Mouse (Mus musculus) midbrain, postnatal 0 days (tissue): Measurements from ENCODE around the gene Nfkb2. TPM values are rescaled to one million over a fixed set of nuclear protein-coding genes. Genes with fewer than 3 reads are reported as not detected.
A peak's percentile ranks its signal among the peaks of the same experiment; 100 is the strongest.

Source experiments
- ATAC-seq: fragments of 200-750 bp; cut with Nextera tagmentation; 2 replicates; pipeline ENCODE4 v1.8.0; 2017; ENCODE audit warnings: moderate number of reproducible peaks, mild to moderate bottlenecking, moderate TSS enrichment, moderate library complexity; ENCODE audit not compliant: low FRiP score
- DNase-seq: peaks from one replicate; pipeline ENCODE4 v3.0.0-alpha.2; 2015; ENCODE audit warnings: low spot score
- H3K27ac ChIP-seq: fragments of 300-500 bp; sonication (generic); 2 replicates; pipeline ENCODE4 v1.5.1; 2014; ENCODE audit warnings: low read depth, mild to moderate bottlenecking, low read length, mixed read lengths
- H3K27me3 ChIP-seq: fragments of 300-500 bp; sonication (generic); 2 replicates; pipeline ENCODE4 v1.6.1; 2014; ENCODE audit warnings: low read length, control low read depth, mixed read lengths; ENCODE audit not compliant: insufficient read depth
- H3K36me3 ChIP-seq: fragments of 300-500 bp; sonication (generic); 2 replicates; pipeline ENCODE4 v1.6.1; 2014; ENCODE audit warnings: low read length, control low read depth, mixed read lengths; ENCODE audit not compliant: insufficient read depth
- H3K4me1 ChIP-seq: fragments of 300-500 bp; sonication (generic); 2 replicates; pipeline ENCODE4 v1.6.1; 2014; ENCODE audit warnings: mild to moderate bottlenecking, control low read depth, antibody characterized with exemption, low read length, mixed read lengths; ENCODE audit not compliant: insufficient read depth
- H3K4me2 ChIP-seq: fragments of 300-500 bp; sonication (generic); 2 replicates; pipeline ENCODE4 v1.6.1; 2014; ENCODE audit warnings: low read depth, mild to moderate bottlenecking, low read length, mixed read lengths; ENCODE audit not compliant: poor library complexity, severe bottlenecking
- H3K4me3 ChIP-seq: fragments of 300-500 bp; sonication (generic); 2 replicates; pipeline ENCODE4 v1.5.1; 2014; ENCODE audit warnings: low read depth, mild to moderate bottlenecking, low read length, moderate library complexity
- H3K9ac ChIP-seq: fragments of 300-500 bp; sonication (generic); replicated peaks from 2 replicates; pipeline ENCODE4 v1.6.1; 2014; ENCODE audit warnings: mild to moderate bottlenecking, low read length, moderate library complexity, mixed read lengths; ENCODE audit not compliant: poor library complexity, severe bottlenecking
- H3K9me3 ChIP-seq: fragments of 300-500 bp; sonication (generic); 2 replicates; pipeline ENCODE4 v1.6.1; 2016; ENCODE audit warnings: low read length, control low read depth
- CTCF ChIP-seq: IDR thresholded peaks from 2 replicates; pipeline ENCODE4 v1.5.1; 2016; ENCODE audit warnings: antibody characterized with exemption, mild to moderate bottlenecking
- WGBS: fragments of 180-500 bp; shearing (Covaris S2); extraction: QIAGEN DNeasy Blood & Tissue Kit; methylation state at CpG from one replicate; pipeline ENCODE4 v1.1.7; 2014; 5-methylcytosine and 5-hydroxymethylcytosine counted together
- polyA plus RNA-seq: library from polyadenylated mRNA; unstranded; fragments of >200 nt; fragmentation: Nextera tagmentation; extraction: Ambion mirVana; gene quantifications from 2 replicates; pipeline ENCODE4 v1.2.1, GENCODE M21; 2015
- total RNA-seq: library from RNA; depleted of rRNA; stranded (reverse); fragments of >200 nt; gene quantifications from 2 replicates; pipeline ENCODE4 v1.2.3, GENCODE M21; 2014

Nfkb2 gene
- total and polyA plus RNA-seq, 2 experiments from 2014 or later = 2.4 to 3.1 TPM

DNA sequence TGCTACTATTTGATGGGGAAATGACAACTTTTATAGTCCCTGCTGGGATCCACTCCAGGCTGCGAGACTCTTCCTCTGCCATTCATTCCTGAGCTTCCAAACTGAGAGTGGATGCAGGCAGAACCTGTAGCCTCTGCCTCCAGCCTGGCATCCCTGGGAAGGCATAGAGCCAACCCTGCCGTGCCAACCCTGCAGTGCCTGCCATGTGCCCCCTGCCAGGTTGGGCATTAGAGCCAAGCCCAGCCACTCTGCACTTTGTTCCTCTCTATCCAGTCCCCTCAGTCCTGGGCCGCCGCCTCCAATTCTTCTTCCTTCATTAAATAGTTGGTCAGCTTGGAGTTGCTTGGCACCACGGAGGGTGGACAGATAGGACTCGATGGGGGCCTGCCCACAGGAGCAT, 18.1 kb upstream of the Nfkb2 start:
- Histone ChIP-seq H3K9ac (no peak overlapping the region), H3K9me3 (no peaks in the 10 kb centered on the region), H3K4me3 (no peak overlapping the region), H3K4me1 (no peaks in the 10 kb centered on the region), H3K36me3 (peaks cover 53% of the 10 kb centered on the region), H3K27me3 (no peaks in the 10 kb centered on the region), H3K4me2 (no peak overlapping the region), H3K27ac (no peak overlapping the region)
- no peak for TF ChIP-seq CTCF
- peak; percentile 19 for DNase-seq
- no peak for ATAC-seq
- 90% methylated on average over 6 of the region's 6 CpGs for WGBS

DNA sequence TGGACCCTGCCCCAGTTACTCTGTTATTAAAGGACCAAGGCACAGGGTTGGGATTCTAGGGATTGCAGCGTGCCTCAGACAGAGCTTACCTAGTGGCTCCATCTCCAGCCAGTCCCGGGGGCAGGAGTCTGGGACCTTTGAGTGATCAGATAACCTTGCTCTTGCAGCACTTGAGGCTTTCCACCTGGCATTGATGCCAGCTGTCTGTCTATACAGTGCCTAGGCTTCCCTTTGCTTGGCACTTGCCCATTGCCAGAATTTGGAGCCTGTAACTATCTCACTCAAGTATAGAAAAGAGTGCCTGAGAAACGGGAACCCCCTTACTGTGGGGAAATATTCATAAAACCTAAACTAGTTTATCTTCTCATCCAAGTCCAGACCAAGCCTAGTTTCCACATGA, 17.2 kb upstream of the Nfkb2 start:
- Histone ChIP-seq H3K4me1 (no peaks in the 10 kb centered on the region), H3K9ac (no peak overlapping the region), H3K9me3 (no peaks in the 10 kb centered on the region), H3K36me3 (peaks cover 44% of the 10 kb centered on the region), H3K27me3 (no peaks in the 10 kb centered on the region), H3K4me2 (no peak overlapping the region), H3K27ac (no peak overlapping the region), H3K4me3 (no peak overlapping the region)
- DNase-seq (no peak), ATAC-seq (no peak)
- no peak for TF ChIP-seq CTCF
- whole genome bisulfite sequencing = 93% methylated on average over 3 of the region's 3 CpGs

DNA sequence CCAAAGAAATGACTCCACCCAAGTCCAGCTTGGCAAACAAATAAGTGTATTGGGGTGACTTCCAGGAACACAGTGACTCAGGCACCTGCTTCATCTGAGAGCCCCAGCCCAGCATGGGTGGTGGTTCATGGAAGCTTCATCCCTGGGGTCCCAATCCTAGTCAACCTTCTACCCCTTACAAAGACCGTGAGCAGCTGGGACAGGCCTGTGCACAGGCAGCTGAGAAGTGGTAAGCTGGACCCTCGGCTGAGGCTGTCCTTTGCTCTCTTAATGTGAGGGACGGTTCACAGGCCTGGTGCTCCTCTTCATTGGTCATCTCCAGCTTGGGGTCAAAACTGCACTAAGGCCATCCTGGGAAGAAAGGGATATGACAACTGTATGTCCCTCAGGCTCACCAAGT, 16.6 kb upstream of the Nfkb2 start:
- 89% methylated on average over 3 of the region's 3 CpGs for WGBS
- H3K36me3 ChIP-seq = peaks cover 38% of the 10 kb centered on the region
- TF ChIP-seq CTCF = no peak
- H3K9me3 ChIP-seq = no peaks in the 10 kb centered on the region
- H3K4me3 ChIP-seq = no peak overlapping the region
- DNase-seq = no peak
- no peak overlapping the region for H3K4me2 ChIP-seq
- ATAC-seq = no peak
- no peaks in the 10 kb centered on the region for H3K4me1 ChIP-seq
- no peaks in the 10 kb centered on the region for H3K27me3 ChIP-seq
- no peak overlapping the region for H3K27ac ChIP-seq
- H3K9ac ChIP-seq = no peak overlapping the region

DNA sequence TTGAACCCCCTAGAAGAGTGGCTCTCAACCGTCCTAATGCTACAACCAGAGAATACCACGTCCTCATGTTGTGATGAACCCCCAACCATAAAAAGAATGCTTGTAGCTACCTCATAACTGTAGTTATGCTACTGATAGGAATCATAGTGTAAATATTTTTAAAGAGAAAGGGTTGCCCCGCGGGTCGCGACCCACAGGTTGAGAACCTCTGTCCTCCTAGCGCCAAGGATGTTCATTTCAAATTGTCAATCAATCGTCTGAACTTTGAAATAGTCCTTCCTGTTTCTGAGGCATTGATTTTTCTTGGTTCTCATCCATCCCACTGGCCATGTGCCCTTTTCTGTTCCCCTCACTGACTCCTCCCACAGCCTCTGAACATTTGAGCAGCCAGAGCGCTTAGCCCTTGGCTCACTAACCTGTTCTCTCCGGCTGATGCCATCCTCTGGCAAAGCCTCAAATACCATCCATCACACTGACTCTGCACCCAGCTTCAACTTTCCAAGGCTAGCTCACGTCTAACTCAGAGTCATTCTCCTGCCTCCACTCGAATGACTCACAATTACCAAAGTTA, 13.5 kb upstream of the Nfkb2 start:
- Histone ChIP-seq H3K4me3 (no peak overlapping the region), H3K9me3 (no peaks in the 10 kb centered on the region), H3K4me2 (no peak overlapping the region), H3K27me3 (no peaks in the 10 kb centered on the region), H3K9ac (no peak overlapping the region), H3K4me1 (no peaks in the 10 kb centered on the region), H3K36me3 (peaks cover 12% of the 10 kb centered on the region), H3K27ac (no peak overlapping the region)
- whole genome bisulfite sequencing = 71% methylated on average over 12 of the region's 12 CpGs
- ATAC-seq (no peak), DNase-seq (no peak)
- TF ChIP-seq CTCF = no peak

DNA sequence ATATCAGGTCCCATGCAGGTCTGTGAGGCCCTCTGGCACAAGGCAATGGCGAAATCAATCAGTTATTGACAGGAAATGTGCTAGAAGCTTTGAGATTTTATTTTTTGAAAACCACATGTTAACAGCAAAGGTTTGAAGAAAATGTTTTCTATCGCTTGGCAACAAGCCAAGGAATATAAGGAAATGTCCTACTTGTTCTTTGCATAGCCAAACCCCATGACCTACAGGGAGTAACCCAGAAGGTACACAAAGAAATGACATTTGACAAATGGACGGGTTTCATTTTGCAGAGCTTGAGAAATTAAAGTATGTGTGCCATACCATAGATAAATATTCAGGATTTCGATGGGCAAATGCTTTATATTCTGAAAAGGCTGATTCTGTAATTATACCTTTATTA, 7.2 kb upstream of the Nfkb2 start:
- ATAC-seq = no peak
- Histone ChIP-seq H3K9me3 (no peaks in the 10 kb centered on the region), H3K9ac (no peak overlapping the region), H3K4me2 (no peak overlapping the region), H3K4me3 (no peak overlapping the region), H3K27ac (no peak overlapping the region), H3K36me3 (no peaks in the 10 kb centered on the region), H3K4me1 (no peaks in the 10 kb centered on the region), H3K27me3 (no peaks in the 10 kb centered on the region)
- 74% methylated on average over 4 of the region's 4 CpGs for WGBS
- no peak for TF ChIP-seq CTCF
- no peak for DNase-seq

DNA sequence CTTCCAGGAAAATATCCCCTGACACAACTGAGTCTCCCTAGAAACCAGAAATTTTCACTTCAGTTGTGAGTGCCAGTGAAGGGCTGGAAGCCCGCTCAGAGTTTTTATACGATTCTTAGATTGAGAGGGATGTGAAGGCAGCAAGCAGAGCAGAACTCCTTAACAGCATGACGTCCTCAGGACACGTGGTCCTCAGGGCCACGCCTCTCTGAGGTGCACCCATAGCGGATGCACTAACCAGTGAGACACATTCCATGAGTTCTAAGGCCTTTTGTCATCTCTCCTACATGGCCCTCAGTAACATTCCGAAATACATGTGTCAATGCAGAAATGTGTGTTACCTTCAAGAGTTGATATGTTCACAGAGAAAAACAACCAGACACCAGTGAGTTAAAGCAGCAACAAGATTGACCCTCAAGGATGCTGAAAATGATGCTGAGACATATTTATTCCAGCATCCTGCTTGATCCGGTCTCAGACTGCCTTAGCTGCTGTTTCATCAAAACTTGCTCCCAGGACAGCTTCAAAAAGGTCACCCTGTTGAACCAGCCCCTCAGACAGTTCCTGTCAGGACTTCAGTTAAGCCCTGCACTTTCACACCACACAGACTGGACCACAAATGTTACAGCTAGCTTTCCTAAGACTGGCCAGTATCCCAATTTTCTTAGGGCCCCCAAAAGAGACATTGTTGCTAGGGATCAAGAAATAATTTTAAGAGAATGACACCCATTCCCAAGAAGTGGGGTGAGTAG, 3.6 kb upstream of the Nfkb2 start:
- Histone ChIP-seq H3K27ac (no peak overlapping the region), H3K9ac (no peak overlapping the region), H3K27me3 (0 out of 2 replicates have a peak, but pooled peaks cover 8% of the 10 kb centered on the region), H3K4me3 (no peak overlapping the region), H3K4me2 (no peak overlapping the region), H3K9me3 (no peaks in the 10 kb centered on the region), H3K36me3 (no peaks in the 10 kb centered on the region), H3K4me1 (no peaks in the 10 kb centered on the region)
- DNase-seq (no peak), ATAC-seq (no peak)
- WGBS = 38% methylated on average over 8 of the region's 8 CpGs
- TF ChIP-seq CTCF = no peak
